Mouse (Mus musculus) forebrain, postnatal 0 days (tissue): Measurements from ENCODE around the gene Gpr157. TPM values are rescaled to one million over a fixed set of nuclear protein-coding genes. Genes with fewer than 3 reads are reported as not detected.

Source experiments
- ATAC-seq: fragments of 200-750 bp; cut with Nextera tagmentation; 2 replicates; pipeline ENCODE4 v1.8.0; 2017; ENCODE audit warnings: mild to moderate bottlenecking, moderate library complexity
- DNase-seq: peaks from one replicate; pipeline ENCODE4 v3.0.0-alpha.2; 2015
- H3K27ac ChIP-seq: fragments of 300-500 bp; sonication (generic); 2 replicates; pipeline ENCODE4 v1.5.1; 2014; ENCODE audit warnings: low read depth, mild to moderate bottlenecking, antibody characterized with exemption, low read length, moderate library complexity, mixed read lengths
- H3K27me3 ChIP-seq: fragments of 300-500 bp; sonication (generic); 2 replicates; pipeline ENCODE4 v1.6.1; 2014; ENCODE audit warnings: mild to moderate bottlenecking, low read length, mixed read lengths; ENCODE audit not compliant: insufficient read depth
- H3K36me3 ChIP-seq: fragments of 300-500 bp; sonication (generic); 2 replicates; pipeline ENCODE4 v1.6.1; 2014; ENCODE audit warnings: mild to moderate bottlenecking, moderate library complexity; ENCODE audit not compliant: insufficient read depth
- H3K4me1 ChIP-seq: fragments of 300-500 bp; sonication (generic); 2 replicates; pipeline ENCODE4 v1.6.1; 2014; ENCODE audit warnings: antibody characterized with exemption; ENCODE audit not compliant: insufficient read depth
- H3K4me2 ChIP-seq: fragments of 300-500 bp; sonication (generic); 2 replicates; pipeline ENCODE4 v1.6.1; 2014; ENCODE audit warnings: low read depth, mild to moderate bottlenecking, moderate library complexity
- H3K4me3 ChIP-seq: fragments of 300-500 bp; sonication (generic); 2 replicates; pipeline ENCODE4 v1.5.1; 2014; ENCODE audit warnings: low read depth, low read length, mixed read lengths
- H3K9ac ChIP-seq: fragments of 300-500 bp; sonication (generic); 2 replicates; pipeline ENCODE4 v1.6.1; 2014; ENCODE audit warnings: mild to moderate bottlenecking
- H3K9me3 ChIP-seq: fragments of 300-500 bp; sonication (generic); 2 replicates; pipeline ENCODE4 v1.6.1; 2016; ENCODE audit warnings: low read length
- CTCF ChIP-seq: sonication (generic); IDR thresholded peaks from 2 replicates; pipeline ENCODE4 v1.5.1; 2016; ENCODE audit warnings: antibody characterized with exemption, control low read depth, low read depth
- WGBS: fragments of 180-500 bp; shearing (Covaris S2); extraction: QIAGEN DNeasy Blood & Tissue Kit; methylation state at CpG from one replicate; pipeline ENCODE4 v1.1.7; 2014; 5-methylcytosine and 5-hydroxymethylcytosine counted together
- polyA plus RNA-seq: library from polyadenylated mRNA; unstranded; fragments of >200 nt; fragmentation: Nextera tagmentation; extraction: Ambion mirVana; gene quantifications from 2 replicates; pipeline ENCODE4 v1.2.1, GENCODE M21; 2015
- total RNA-seq: library from RNA; depleted of rRNA; stranded (reverse); fragments of >200 nt; gene quantifications from 2 replicates; pipeline ENCODE4 v1.2.3, GENCODE M21; 2014

Gpr157 gene
- total and polyA plus RNA-seq, 2 experiments from 2014 or later, result 0.31 to 1.8 TPM

DNA sequence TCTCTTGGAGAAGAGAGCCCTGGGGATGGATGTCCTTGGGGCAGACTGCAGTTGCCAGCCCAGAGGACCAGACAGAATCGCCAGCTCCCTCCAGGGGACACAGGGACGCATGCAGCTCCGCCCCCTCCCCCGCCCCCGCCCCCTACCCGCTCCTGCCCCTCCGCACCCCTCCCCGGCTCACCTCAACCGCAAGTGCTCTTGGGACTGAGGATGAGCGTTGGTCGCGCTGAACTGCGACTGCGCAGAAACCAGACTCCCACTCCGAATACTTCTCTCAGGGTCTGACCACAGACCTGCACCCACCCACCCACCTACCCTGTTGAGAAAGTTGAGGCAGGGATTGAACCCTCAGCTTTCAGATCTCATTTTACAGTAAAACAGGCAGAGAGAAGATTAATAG is 31.9 kb downstream of the Gpr157 start, which contains the start of gene Slc2a5:
Slc2a5 (plus strand) TSS at position 229 of the 400 bp plus-strand sequence.
- Histone ChIP-seq H3K36me3 (no peaks in the 10 kb centered on the region), H3K4me1 (no peaks in the 10 kb centered on the region), H3K9ac (no peak within 1 kb of the TSS), H3K27ac (no peak within 1 kb of the TSS), H3K4me3 (0 out of 2 replicates have a peak within 1 kb of the TSS, but pooled peaks have one; percentile 9), H3K4me2 (peak within 1 kb of the TSS; percentile 28; the same call in 1 of the 2 replicates), H3K27me3 (no peaks in the 10 kb centered on the region), H3K9me3 (no peaks in the 10 kb centered on the region)
- DNase-seq, result no peak
- no peak for ATAC-seq
- TF ChIP-seq CTCF, result no peak
- 9% methylated on average over 14 of the region's 15 CpGs for WGBS

DNA sequence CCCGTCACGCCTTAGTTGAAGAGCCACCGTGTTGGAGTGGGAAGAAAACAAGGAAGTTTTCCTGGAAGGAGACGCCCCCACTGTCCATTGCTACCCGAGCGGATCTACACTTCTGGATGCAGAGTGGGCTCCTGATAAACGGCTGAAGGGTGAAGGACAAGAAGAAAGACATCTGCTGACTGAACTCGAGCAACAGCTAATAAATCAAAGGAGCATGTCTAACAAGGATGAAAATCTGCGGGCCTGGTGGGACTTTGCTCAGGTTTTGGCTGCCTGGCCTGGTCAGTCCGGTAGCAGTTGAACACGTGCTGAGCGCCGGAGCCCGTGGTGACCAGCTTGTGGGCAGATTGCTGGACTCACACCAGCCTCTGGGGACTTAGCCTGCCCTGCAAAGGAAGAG is 32.5 kb downstream of the Gpr157 start:
- Histone ChIP-seq H3K4me3 (no peak overlapping the region), H3K9ac (no peak overlapping the region), H3K27me3 (no peaks in the 10 kb centered on the region), H3K36me3 (no peaks in the 10 kb centered on the region), H3K27ac (no peak overlapping the region), H3K4me1 (no peaks in the 10 kb centered on the region), H3K9me3 (no peaks in the 10 kb centered on the region), H3K4me2 (no peak overlapping the region)
- WGBS, result 76% methylated on average over 14 of the region's 14 CpGs
- ATAC-seq, result no peak
- TF ChIP-seq CTCF, result no peak
- DNase-seq, result no peak

DNA sequence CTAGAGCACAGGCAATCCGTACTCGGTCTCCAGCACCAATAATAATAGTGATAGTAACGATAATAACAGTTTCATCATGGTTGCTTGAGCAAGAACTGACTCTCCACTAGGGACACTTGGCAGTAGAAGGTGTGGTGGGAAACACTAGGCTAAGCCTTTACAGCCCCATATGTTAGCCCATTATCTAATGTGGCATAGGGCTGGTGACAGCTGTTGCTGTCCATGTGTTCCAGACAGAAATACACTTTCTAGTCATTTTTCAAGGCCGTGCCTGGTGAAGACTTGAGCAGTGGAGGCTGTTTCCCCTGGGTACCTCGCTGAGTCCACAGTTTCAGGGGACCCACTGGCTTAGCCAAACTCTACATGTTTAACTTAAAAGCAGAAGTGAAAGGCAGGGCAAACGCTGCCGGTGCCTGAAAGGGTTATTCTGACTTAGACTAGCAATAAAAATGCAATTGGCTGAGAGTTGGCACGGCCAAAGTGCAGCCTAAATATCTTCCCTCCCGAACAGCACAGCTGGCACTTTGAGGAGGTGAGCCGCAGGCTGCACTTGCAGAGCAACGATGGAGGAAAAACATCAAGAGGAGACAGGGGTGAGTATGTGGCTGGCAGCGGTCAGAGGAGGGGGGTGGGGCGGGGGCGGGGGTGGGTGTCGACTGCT is 33.1 kb downstream of the Gpr157 start:
- H3K4me2 ChIP-seq, result no peak overlapping the region
- 51% methylated on average over 15 of the region's 15 CpGs for WGBS
- no peaks in the 10 kb centered on the region for H3K9me3 ChIP-seq
- H3K27ac ChIP-seq, result no peak overlapping the region
- ATAC-seq (no peak), DNase-seq (no peak)
- no peak overlapping the region for H3K4me3 ChIP-seq
- no peak overlapping the region for H3K9ac ChIP-seq
- H3K27me3 ChIP-seq, result no peaks in the 10 kb centered on the region
- no peaks in the 10 kb centered on the region for H3K36me3 ChIP-seq
- no peak for TF ChIP-seq CTCF
- H3K4me1 ChIP-seq, result no peaks in the 10 kb centered on the region

DNA sequence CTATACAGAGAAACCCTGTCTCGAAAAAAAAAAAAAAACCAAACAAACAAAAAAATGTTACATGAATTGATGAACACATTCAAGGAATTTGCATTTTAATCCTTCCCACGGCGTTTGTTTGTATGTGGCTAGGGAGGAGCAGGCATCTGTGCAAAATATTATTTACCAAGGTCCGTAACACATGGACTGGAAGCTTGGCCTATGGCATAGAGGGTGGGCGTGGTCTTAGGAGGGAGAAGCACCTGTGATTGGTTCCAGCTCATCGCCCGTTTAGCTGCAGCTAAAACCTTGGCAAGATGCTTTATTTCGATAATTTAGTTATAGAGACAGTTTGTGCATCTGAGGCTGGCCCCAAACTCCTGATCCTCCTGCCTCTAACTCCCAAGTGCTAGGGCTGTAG is 34.3 kb downstream of the Gpr157 start:
- 65% methylated on average over 8 of the region's 8 CpGs for WGBS
- H3K27me3 ChIP-seq, result no peaks in the 10 kb centered on the region
- no peaks in the 10 kb centered on the region for H3K36me3 ChIP-seq
- DNase-seq (no peak), ATAC-seq (no peak)
- H3K4me1 ChIP-seq, result no peaks in the 10 kb centered on the region
- no peak overlapping the region for H3K4me2 ChIP-seq
- TF ChIP-seq CTCF, result no peak
- no peak overlapping the region for H3K9ac ChIP-seq
- no peaks in the 10 kb centered on the region for H3K9me3 ChIP-seq
- no peak overlapping the region for H3K4me3 ChIP-seq
- H3K27ac ChIP-seq, result no peak overlapping the region

DNA sequence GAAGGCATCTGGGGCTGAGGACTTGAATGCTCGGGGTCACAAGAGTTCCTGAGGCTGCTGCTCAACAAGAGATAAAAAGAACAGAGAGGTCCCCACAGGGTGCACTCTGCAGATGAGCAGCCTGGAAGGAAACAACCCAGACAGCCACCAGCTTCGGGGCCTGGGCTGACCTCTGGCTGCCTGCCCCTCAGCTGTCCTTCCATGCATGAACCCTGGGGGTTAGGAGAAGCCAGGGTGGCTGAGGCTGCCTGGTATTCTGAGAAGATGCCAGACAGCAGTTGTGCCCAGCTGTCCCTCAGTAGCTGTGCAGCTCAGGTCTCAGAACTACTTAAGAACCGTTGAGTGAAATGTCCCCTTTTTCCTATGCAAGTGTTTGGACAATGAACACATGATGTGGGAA is 35.3 kb downstream of the Gpr157 start:
- WGBS, result 71% methylated on average over 3 of the region's 3 CpGs
- no peak for TF ChIP-seq CTCF
- no peak for DNase-seq

DNA sequence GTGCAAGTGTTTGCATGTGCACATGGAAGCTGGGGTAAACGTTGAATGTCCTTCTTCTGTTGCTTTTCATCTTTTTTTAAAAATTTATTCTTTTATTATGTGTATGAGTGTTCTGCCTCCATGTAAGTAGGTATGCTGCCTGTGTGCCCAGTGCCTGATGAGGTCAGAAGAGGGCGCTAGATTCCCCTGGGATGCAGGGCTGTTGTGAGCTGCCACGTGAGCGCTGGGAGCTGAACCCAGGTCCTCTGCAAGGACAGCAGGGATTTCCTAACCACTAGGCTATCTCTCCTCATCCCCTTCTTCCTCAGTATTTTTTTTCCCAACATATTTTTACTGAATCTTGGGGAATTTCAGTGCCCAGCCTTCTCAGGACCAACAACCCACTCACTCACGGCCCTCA is 39.2 kb downstream of the Gpr157 start:
- Histone ChIP-seq H3K36me3 (no peaks in the 10 kb centered on the region), H3K4me2 (no peak overlapping the region), H3K9ac (no peak overlapping the region), H3K4me1 (no peaks in the 10 kb centered on the region), H3K9me3 (no peaks in the 10 kb centered on the region), H3K27me3 (no peaks in the 10 kb centered on the region), H3K27ac (no peak overlapping the region), H3K4me3 (no peak overlapping the region)
- DNase-seq (no peak), ATAC-seq (no peak)
- TF ChIP-seq CTCF, result no peak
- WGBS, result 92% methylated on average over 5 of the region's 5 CpGs

More for the DNA sequence above, 35.3 kb downstream of the Gpr157 start:
- H3K4me1 ChIP-seq, result no peaks in the 10 kb centered on the region
- no peak overlapping the region for H3K9ac ChIP-seq
- ATAC-seq, result no peak
- H3K27me3 ChIP-seq, result no peaks in the 10 kb centered on the region
- no peak overlapping the region for H3K27ac ChIP-seq
- H3K9me3 ChIP-seq, result no peaks in the 10 kb centered on the region
- H3K4me2 ChIP-seq, result no peak overlapping the region
- no peak overlapping the region for H3K4me3 ChIP-seq
- no peaks in the 10 kb centered on the region for H3K36me3 ChIP-seq

DNA sequence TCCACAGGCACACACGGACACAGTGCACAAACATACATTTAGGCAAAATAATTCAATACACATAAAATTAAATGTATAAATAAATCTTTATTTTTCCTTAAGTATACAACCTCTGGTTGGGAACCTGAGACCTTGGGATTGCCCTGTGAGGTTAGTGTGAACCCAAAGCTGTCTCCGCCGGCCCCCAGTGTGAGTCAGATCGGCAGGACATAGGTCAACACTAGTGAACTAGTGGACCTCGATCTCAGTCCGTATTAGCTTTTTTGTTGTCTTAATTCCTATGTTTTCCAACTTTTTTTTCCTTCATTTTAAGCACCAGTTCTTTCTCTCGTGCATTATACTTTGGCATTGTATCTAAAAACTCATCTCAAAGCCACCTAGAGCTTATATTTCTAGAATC is 40.7 kb downstream of the Gpr157 start:
- WGBS, result 94% methylated on average over 7 of the region's 7 CpGs
- ATAC-seq (no peak), DNase-seq (no peak)
- Histone ChIP-seq H3K9ac (no peak overlapping the region), H3K27me3 (no peaks in the 10 kb centered on the region), H3K4me3 (no peak overlapping the region), H3K9me3 (no peaks in the 10 kb centered on the region), H3K4me1 (no peaks in the 10 kb centered on the region), H3K27ac (no peak overlapping the region), H3K36me3 (no peaks in the 10 kb centered on the region), H3K4me2 (no peak overlapping the region)
- TF ChIP-seq CTCF, result no peak
